Mouse (Mus musculus) hindbrain, embryonic 13.5 days (tissue): ENCODE measurements around the gene Spout1. TPM values are rescaled to one million over a fixed set of nuclear protein-coding genes. Genes with fewer than 3 reads are reported as not detected.
"Not testable (repeated sequence)": the region's sequence is repeated elsewhere in the genome, so short reads cannot be mapped to it uniquely, and the experiment has no call there.

Experiments
- ATAC-seq: fragments of 200-750 bp; cut with Nextera tagmentation; 2 replicates; pipeline ENCODE4 v1.8.0; 2017; ENCODE audit warnings: moderate TSS enrichment; ENCODE audit not compliant: low FRiP score
- H3K27ac ChIP-seq: fragments of 300-500 bp; sonication (generic); 2 replicates; pipeline ENCODE4 v1.5.1; 2015; ENCODE audit warnings: inconsistent platforms, mild to moderate bottlenecking, moderate library complexity
- H3K27me3 ChIP-seq: fragments of 300-500 bp; sonication (generic); 2 replicates; pipeline ENCODE4 v1.6.1; 2015; ENCODE audit warnings: mild to moderate bottlenecking, inconsistent platforms
- H3K36me3 ChIP-seq: fragments of 300-500 bp; sonication (generic); 2 replicates; pipeline ENCODE4 v1.6.1; 2015; ENCODE audit warnings: mild to moderate bottlenecking, inconsistent platforms
- H3K4me1 ChIP-seq: fragments of 300-500 bp; sonication (generic); replicated peaks from 2 replicates; pipeline ENCODE4 v1.6.1; 2015; ENCODE audit warnings: inconsistent platforms
- H3K4me2 ChIP-seq: fragments of 300-500 bp; sonication (generic); 2 replicates; pipeline ENCODE4 v1.6.1; 2015; ENCODE audit warnings: inconsistent platforms, mild to moderate bottlenecking, moderate library complexity
- H3K4me3 ChIP-seq: fragments of 300-500 bp; sonication (generic); 2 replicates; pipeline ENCODE4 v1.5.1; 2015; ENCODE audit warnings: mild to moderate bottlenecking, inconsistent platforms
- H3K9ac ChIP-seq: fragments of 300-500 bp; sonication (generic); 2 replicates; pipeline ENCODE4 v1.6.1; 2015; ENCODE audit warnings: mild to moderate bottlenecking, inconsistent platforms
- H3K9me3 ChIP-seq: fragments of 300-500 bp; sonication (generic); 2 replicates; pipeline ENCODE4 v1.6.1; 2016; ENCODE audit warnings: inconsistent platforms
- WGBS: fragments of 180-500 bp; shearing (Covaris S2); methylation state at CpG from one replicate; pipeline ENCODE4 v1.1.7; 2015; 5-methylcytosine and 5-hydroxymethylcytosine counted together
- polyA plus RNA-seq: library from polyadenylated mRNA; unstranded; fragments of >200 nt; fragmentation: Nextera tagmentation; extraction: Ambion mirVana; gene quantifications from 2 replicates; pipeline ENCODE4 v1.2.1, GENCODE M21; 2015

The Spout1 gene
- polyA plus RNA-seq, 1 experiment from 2014 or later = 58.1 TPM

GRCm38 (mm10) chr2:30136458-30136857, 41.8 kb downstream of the Spout1 start:
- Histone ChIP-seq H3K9ac (no peak overlapping the region), H3K4me3 (no peak overlapping the region), H3K4me1 (peaks cover 31% of the 10 kb centered on the region), H3K27ac (no peak overlapping the region), H3K36me3 (peaks cover 52% of the 10 kb centered on the region), H3K4me2 (no peak overlapping the region), H3K27me3 (no peaks in the 10 kb centered on the region), H3K9me3 (no peaks in the 10 kb centered on the region)
- ATAC-seq = no peak
- 95% methylated on average over 10 of the region's 10 CpGs for WGBS

DNA sequence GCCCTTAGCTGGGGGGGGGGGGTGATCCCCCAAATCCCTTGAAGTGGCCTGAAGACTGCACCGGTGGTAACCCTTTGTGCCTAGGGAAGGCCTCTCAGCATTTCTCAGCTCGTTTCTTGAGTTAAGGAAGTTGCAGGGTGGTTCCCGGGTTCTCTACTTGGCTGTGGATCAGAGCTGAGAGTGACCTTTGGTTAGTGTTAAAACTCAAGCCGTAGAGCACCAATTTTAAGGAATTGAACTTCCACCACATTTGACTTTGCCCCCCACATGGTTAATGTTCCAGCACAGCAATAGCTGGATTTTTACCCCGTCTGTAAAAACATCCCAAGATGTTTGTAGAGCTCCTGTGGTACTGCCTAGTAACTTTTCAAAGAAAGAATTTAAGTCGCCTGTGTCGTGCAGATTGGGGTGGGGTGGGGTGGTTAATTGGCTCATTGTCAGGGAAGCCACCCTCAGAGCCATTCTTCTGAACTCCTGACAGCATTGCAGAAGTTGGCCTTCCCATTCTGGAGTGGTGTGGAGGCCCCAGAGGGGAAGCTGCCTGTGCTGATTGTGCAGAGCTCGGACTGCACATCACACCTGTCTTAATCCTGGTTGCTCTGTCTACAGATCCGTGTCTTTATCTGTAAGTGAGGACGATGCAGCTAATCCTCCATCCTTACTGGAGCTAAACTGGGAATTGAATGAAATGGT, 43.2 kb downstream of the Spout1 start:
- H3K9me3 ChIP-seq = no peaks in the 10 kb centered on the region
- WGBS = 52% methylated on average over 10 of the region's 10 CpGs
- H3K4me3 ChIP-seq = peak overlapping the region; percentile 74
- peak overlapping the region; percentile 97 for H3K4me2 ChIP-seq
- peak overlapping the region; percentile 89 for H3K9ac ChIP-seq
- H3K27me3 ChIP-seq = no peaks in the 10 kb centered on the region
- no peak for ATAC-seq
- H3K4me1 ChIP-seq = peaks cover 31% of the 10 kb centered on the region
- H3K36me3 ChIP-seq = peaks cover 38% of the 10 kb centered on the region
- no peak overlapping the region; the same call in 1 of the 2 replicates for H3K27ac ChIP-seq

DNA sequence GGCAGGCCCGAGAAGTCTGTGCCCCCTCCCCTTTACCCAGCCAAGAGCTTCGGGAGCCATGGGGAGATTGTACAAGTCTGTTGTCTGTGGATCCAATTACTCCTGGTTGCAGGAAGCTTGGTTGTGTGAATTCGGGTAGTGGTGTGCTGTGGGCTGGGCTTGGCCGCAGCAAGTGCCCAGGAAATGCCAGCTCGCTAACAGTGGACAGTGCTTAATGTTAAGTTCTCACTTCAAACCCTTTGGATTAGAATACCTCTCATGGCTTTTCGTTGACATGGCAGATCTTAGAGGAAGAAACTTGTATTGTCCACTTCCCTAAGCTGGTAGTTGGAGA, 43.9 kb downstream of the Spout1 start:
- peak overlapping the region; percentile 74 for H3K4me3 ChIP-seq
- H3K4me2 ChIP-seq = peak overlapping the region; percentile 97
- 41% methylated on average over 6 of the region's 6 CpGs for WGBS
- peak overlapping the region; percentile 89 for H3K9ac ChIP-seq
- H3K27me3 ChIP-seq = no peaks in the 10 kb centered on the region
- peak overlapping the region; percentile 88 for H3K27ac ChIP-seq
- no peaks in the 10 kb centered on the region for H3K9me3 ChIP-seq
- peaks cover 35% of the 10 kb centered on the region for H3K36me3 ChIP-seq
- ATAC-seq = no peak
- H3K4me1 ChIP-seq = peaks cover 31% of the 10 kb centered on the region

DNA sequence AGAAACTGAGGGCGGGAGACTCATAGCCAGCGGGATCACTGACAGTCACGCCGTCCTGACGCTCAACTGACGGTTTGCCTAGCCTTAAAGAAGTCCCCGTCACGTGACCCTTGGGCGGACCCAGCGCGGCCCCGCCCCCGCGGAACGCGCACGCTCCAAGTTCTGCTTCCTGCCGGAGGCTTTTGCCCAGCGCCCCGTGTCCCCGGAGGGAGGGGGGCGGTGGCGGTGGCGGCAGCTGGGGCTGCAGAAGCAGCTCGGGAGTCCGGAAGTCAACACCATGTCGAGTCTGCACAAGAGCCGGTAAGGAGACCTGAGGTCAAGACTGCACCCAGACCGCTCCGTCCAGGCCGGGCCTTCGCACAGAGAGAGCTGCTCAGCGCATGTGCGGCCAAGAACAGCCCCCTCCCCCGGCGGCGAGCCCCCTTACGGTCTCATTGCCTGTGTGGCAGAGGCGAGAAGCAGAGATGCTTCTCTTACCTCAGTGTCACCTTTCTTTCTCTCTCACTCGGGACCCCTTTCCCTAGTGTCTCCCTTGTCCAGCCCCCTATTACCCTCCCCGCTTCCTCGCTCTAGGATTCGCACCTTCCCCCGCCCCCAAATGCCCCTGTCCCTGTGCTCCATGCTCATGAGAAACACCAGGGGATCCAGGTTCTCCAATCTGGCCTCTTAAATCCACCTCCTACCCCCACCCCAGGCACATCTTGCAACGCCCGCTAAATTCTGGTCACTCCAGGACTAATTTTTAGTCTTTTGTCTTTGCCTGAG, 44.5 kb downstream of the Spout1 start, which contains the start of gene Tbc1d13:
Gene Tbc1d13, plus strand, starts transcription at position 134 of the 765 bp plus-strand sequence.
- Histone ChIP-seq H3K36me3 (peaks cover 32% of the 10 kb centered on the region), H3K9me3 (no peaks in the 10 kb centered on the region), H3K4me1 (peaks cover 31% of the 10 kb centered on the region), H3K27me3 (no peaks in the 10 kb centered on the region), H3K27ac (peak within 1 kb of the TSS; percentile 88), H3K4me2 (peak within 1 kb of the TSS; percentile 97), H3K4me3 (peak within 1 kb of the TSS; percentile 74), H3K9ac (peak within 1 kb of the TSS; percentile 89)
- under 1% methylated on average over 46 of the region's 46 CpGs for WGBS
- ATAC-seq = peak; percentile 91

- no peaks in the 10 kb centered on the region for H3K9me3 ChIP-seq
- peak overlapping the region; percentile 88 for H3K27ac ChIP-seq
- no peaks in the 10 kb centered on the region for H3K27me3 ChIP-seq
- H3K4me1 ChIP-seq = peaks cover 31% of the 10 kb centered on the region
- peak; percentile 26 for ATAC-seq
- peak overlapping the region; percentile 74 for H3K4me3 ChIP-seq
- H3K36me3 ChIP-seq = peaks cover 27% of the 10 kb centered on the region
- 29% methylated on average over 16 of the region's 16 CpGs for WGBS
- peak overlapping the region; percentile 89 for H3K9ac ChIP-seq
- H3K4me2 ChIP-seq = peak overlapping the region; percentile 97
Measured at GRCm38 (mm10) chr2:30132801-30133612, 45.3 kb downstream of the Spout1 start.

DNA sequence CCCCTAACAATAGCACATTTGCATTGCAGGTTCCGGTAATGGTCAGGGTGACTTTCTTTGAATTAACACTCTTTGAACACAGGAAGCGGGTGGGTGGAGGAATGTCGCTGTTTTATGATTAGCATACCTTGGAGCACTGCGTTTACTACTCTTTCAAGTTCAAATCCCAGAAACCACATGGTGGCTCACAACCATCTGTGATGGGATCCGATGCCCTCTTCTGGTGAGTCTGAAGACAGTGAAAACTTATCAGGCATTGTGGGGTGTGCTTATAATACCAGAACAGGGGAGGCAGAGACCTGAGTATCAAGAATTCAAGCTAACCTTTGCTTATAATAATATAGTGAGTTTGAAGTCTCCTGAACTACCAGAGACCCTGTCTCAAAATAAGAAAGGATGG, 47.0 kb downstream of the Spout1 start:
- H3K27me3 ChIP-seq, H3K27ac ChIP-seq, H3K9ac ChIP-seq, H3K4me2 ChIP-seq, ATAC-seq, H3K9me3 ChIP-seq, H3K4me3 ChIP-seq: not testable (repeated sequence)
- 78% methylated on average over 5 of the region's 5 CpGs for WGBS
- peaks cover 28% of the 10 kb centered on the region for H3K4me1 ChIP-seq
- H3K36me3 ChIP-seq = peaks cover 11% of the 10 kb centered on the region

DNA sequence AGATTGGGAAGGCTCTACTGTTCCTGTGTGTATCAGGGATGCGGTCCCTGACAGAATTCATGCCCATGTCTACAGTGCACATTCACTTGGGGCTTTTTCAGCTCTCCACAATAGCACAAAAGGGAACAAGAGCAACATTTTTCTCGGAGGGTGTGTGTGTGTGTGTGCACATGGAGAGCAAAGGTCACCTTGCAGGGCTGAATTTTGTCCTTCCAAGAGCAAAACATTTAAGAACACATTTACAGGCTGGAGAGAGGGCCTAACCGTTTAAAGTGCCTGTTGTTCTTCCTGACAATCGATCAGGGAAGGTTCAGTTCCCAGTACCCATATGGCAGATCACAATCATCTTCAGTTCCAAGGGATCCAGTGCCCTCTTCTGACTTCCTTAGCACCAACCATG, 48.1 kb downstream of the Spout1 start:
- Histone ChIP-seq H3K4me1 (peaks cover 20% of the 10 kb centered on the region), H3K9me3 (no peaks in the 10 kb centered on the region), H3K27ac (no peak overlapping the region), H3K4me2 (no peak overlapping the region), H3K9ac (no peak overlapping the region), H3K27me3 (no peaks in the 10 kb centered on the region), H3K36me3 (peaks cover under 1% of the 10 kb centered on the region; the same call in 1 of the 2 replicates), H3K4me3 (no peak overlapping the region)
- no peak for ATAC-seq
- WGBS = 89% methylated on average over 4 of the region's 4 CpGs

DNA sequence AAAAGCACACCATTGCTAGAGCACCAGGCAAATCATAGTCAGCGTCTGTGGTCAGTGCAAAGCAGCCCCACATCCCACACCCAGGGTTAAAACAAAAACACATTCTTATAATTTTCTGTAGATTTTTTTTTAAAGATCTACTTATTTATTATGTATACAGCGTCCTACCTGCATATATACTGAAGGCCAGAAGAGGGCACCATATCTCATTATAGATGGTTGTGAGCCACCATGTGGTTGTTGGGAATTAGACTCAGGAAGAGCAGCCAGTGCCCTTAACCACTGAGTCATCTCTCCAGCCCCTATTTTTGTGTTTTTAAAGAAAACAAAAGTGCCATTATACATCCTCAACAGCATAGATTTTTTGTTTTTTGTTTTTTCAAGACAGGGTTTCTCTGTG, 49.5 kb downstream of the Spout1 start:
- Histone ChIP-seq H3K27me3 (no peaks in the 10 kb centered on the region), H3K4me2 (no peak overlapping the region), H3K9me3 (no peaks in the 10 kb centered on the region), H3K9ac (no peak overlapping the region), H3K27ac (no peak overlapping the region), H3K36me3 (no peaks in the 10 kb centered on the region), H3K4me3 (no peak overlapping the region), H3K4me1 (peaks cover 16% of the 10 kb centered on the region)
- WGBS = 40% methylated on average over 2 of the region's 2 CpGs
- no peak for ATAC-seq

- Histone ChIP-seq H3K9ac (peak within 1 kb of the TSS; percentile 87), H3K36me3 (peaks cover 13% of the 10 kb centered on the region), H3K4me2 (peak within 1 kb of the TSS; percentile 93), H3K27me3 (no peaks in the 10 kb centered on the region), H3K4me3 (peak within 1 kb of the TSS; percentile 70), H3K4me1 (peaks cover 45% of the 10 kb centered on the region), H3K27ac (peak within 1 kb of the TSS; percentile 94), H3K9me3 (no peaks in the 10 kb centered on the region)
- ATAC-seq = peak; percentile 96
- WGBS = 11% methylated on average over 31 of the region's 31 CpGs
Measured at GRCm38 (mm10) chr2:30124472-30125274, 53.6 kb downstream of the Spout1 start, which contains the start of gene Zer1. Gene Zer1 (minus strand): TSS chr2:30124585.

GRCm38 (mm10) chr2:30123729-30124471, 54.4 kb downstream of the Spout1 start:
- Histone ChIP-seq H3K4me3 (peak overlapping the region; percentile 70), H3K4me2 (peak overlapping the region; percentile 93), H3K9ac (peak overlapping the region; percentile 87), H3K36me3 (peaks cover 13% of the 10 kb centered on the region), H3K4me1 (peaks cover 52% of the 10 kb centered on the region), H3K27me3 (no peaks in the 10 kb centered on the region), H3K27ac (peak overlapping the region; percentile 94), H3K9me3 (no peaks in the 10 kb centered on the region)
- 1% methylated on average over 44 of the region's 44 CpGs for WGBS
- peak; percentile 67 for ATAC-seq
